Mouse (Mus musculus): ENCODE data around the gene U2af1. TPM values are rescaled to one million over a fixed set of nuclear protein-coding genes. Genes with fewer than 3 reads are reported as not detected.

Gene U2af1
- total and polyA plus RNA-seq, 3 experiments, result 211 to 928 (median 498) TPM

- Histone ChIP-seq H3K27ac (ENCODE audit: control insufficient read depth, low read depth, low read length) (no peak overlapping the region), H3K27me3 (ENCODE audit: control insufficient read depth in 1 of 2, insufficient read depth in 2 of 2, low read length in 2 of 2) (peaks cover 0 to 4% of the 10 kb centered on the region in 2 experiments; a peak in 1 of 4 replicates), H3K79me2 (ENCODE audit: control insufficient read depth, insufficient read depth, low read length, poor library complexity) (no peaks in the 10 kb centered on the region), H3K36me3 (ENCODE audit: control insufficient read depth in 1 of 2, insufficient read depth in 2 of 2, low read length in 2 of 2) (no peaks in the 10 kb centered on the region), H3K9ac (ENCODE audit: control insufficient read depth, low read depth, low read length, poor library complexity, severe bottlenecking) (no peak overlapping the region), H3K9me3 (replicated peaks; ENCODE audit: insufficient read depth, low read length) (no peaks in the 10 kb centered on the region), H3K4me3 (ENCODE audit: control insufficient read depth in 1 of 2, insufficient read depth in 1 of 2, low read depth in 2 of 2, low read length in 2 of 2) (no peak overlapping the region), H3K4me1 (ENCODE audit: control insufficient read depth in 1 of 2, insufficient read depth in 2 of 2, low read length in 2 of 2) (no peaks in the 10 kb centered on the region)
- TF ChIP-seq POLR2A (IDR thresholded peaks at IDR 0.05; ENCODE audit: control insufficient read depth in 1 of 2, insufficient read depth in 1 of 2, low read depth in 1 of 2, low read length in 2 of 2, poor library complexity in 1 of 2), result no peak
- no peak for TF ChIP-seq EP300 (IDR thresholded peaks at IDR 0.05; ENCODE audit: low read depth in 1 of 2, low read length in 2 of 2)
- no peak for TF ChIP-seq ZKSCAN1 (IDR thresholded peaks at IDR 0.05; ENCODE audit: low read depth, low read length)
- TF ChIP-seq ZC3H11A (IDR thresholded peaks at IDR 0.05; ENCODE audit: low read depth, low read length), result no peak
- no peak for TF ChIP-seq GATA1 (IDR thresholded peaks at IDR 0.05; ENCODE audit: low read depth, low read length)
- no peak for TF ChIP-seq MAZ (IDR thresholded peaks at IDR 0.05; ENCODE audit: low read depth, low read length)
- TF ChIP-seq SMC3 (IDR thresholded peaks at IDR 0.05; ENCODE audit: low read depth, low read length), result no peak
- no peak for TF ChIP-seq USF2 (IDR thresholded peaks at IDR 0.05; ENCODE audit: borderline replicate concordance in 1 of 2, insufficient read depth in 1 of 2, low read depth in 1 of 2, low read length in 2 of 2)
- no peak for TF ChIP-seq POLR2AphosphoS2 (IDR thresholded peaks at IDR 0.05; ENCODE audit: low read length)
- no peak for TF ChIP-seq MXI1 (IDR thresholded peaks at IDR 0.05; ENCODE audit: low read depth, low read length)
- no peak for TF ChIP-seq ZMIZ1 (IDR thresholded peaks at IDR 0.05; ENCODE audit: low read depth, low read length)
- no peak for TF ChIP-seq ELF1 (IDR thresholded peaks at IDR 0.05; ENCODE audit: low read depth, low read length)
- no peak for TF ChIP-seq TBP (IDR thresholded peaks at IDR 0.05; ENCODE audit: low read depth, low read length)
- no peak for TF ChIP-seq MYB (IDR thresholded peaks at IDR 0.05; ENCODE audit: low read depth, low read length)
- no peak for DNase-seq (ENCODE audit: low read depth, low spot score)
Observed at GRCm38 (mm10) chr17:31705271-31706020, 46.8 kb upstream of the U2af1 start.

- Histone ChIP-seq H3K79me2 (ENCODE audit: control insufficient read depth, insufficient read depth, low read length, poor library complexity) (no peaks in the 10 kb centered on the region), H3K9me3 (replicated peaks; ENCODE audit: insufficient read depth, low read length) (no peaks in the 10 kb centered on the region), H3K36me3 (ENCODE audit: control insufficient read depth in 1 of 2, insufficient read depth in 2 of 2, low read length in 2 of 2) (no peaks in the 10 kb centered on the region), H3K27me3 (ENCODE audit: control insufficient read depth in 1 of 2, insufficient read depth in 2 of 2, low read length in 2 of 2) (peaks cover 0 to 4% of the 10 kb centered on the region in 2 experiments; a peak in 1 of 4 replicates), H3K4me3 (ENCODE audit: control insufficient read depth in 1 of 2, insufficient read depth in 1 of 2, low read depth in 2 of 2, low read length in 2 of 2) (no peak overlapping the region), H3K4me1 (ENCODE audit: control insufficient read depth in 1 of 2, insufficient read depth in 2 of 2, low read length in 2 of 2) (no peaks in the 10 kb centered on the region), H3K9ac (ENCODE audit: control insufficient read depth, low read depth, low read length, poor library complexity, severe bottlenecking) (no peak overlapping the region), H3K27ac (ENCODE audit: control insufficient read depth, low read depth, low read length) (no peak overlapping the region)
- no peak for DNase-seq (ENCODE audit: low read depth, low spot score)
- TF ChIP-seq ELF1 (IDR thresholded peaks at IDR 0.05; ENCODE audit: low read depth, low read length) (no peak), MYC (IDR thresholded peaks at IDR 0.05; ENCODE audit: low read depth, low read length) (no peak), HCFC1 (IDR thresholded peaks at IDR 0.05; ENCODE audit: low read depth, low read length) (no peak), SIN3A (IDR thresholded peaks at IDR 0.05; ENCODE audit: low read length) (no peak), MYB (IDR thresholded peaks at IDR 0.05; ENCODE audit: low read depth, low read length) (no peak), KAT2A (conservative IDR thresholded peaks at IDR 0.05; ENCODE audit: low read depth, low read length) (no peak), SMC3 (IDR thresholded peaks at IDR 0.05; ENCODE audit: low read depth, low read length) (no peak), USF2 (IDR thresholded peaks at IDR 0.05; ENCODE audit: borderline replicate concordance in 1 of 2, insufficient read depth in 1 of 2, low read depth in 1 of 2, low read length in 2 of 2) (no peak), BHLHE40 (IDR thresholded peaks at IDR 0.05; ENCODE audit: borderline replicate concordance, low read depth, low read length) (no peak)
Observed at GRCm38 (mm10) chr17:31703276-31703980, 44.7 kb upstream of the U2af1 start.

All from MEL (cell line).